Mouse (Mus musculus) activated CD4-positive, CD25-positive, alpha-beta regulatory T cell, adult 4 months (primary cell): ENCODE measurements around the gene Habp4. TPM values are rescaled to one million over a fixed set of nuclear protein-coding genes. Genes with fewer than 3 reads are reported as not detected.

ENCODE experiments used
- polyA plus RNA-seq, 2 experiments: library from polyadenylated mRNA; unstranded; fragments of 100-300 nt; shearing (Covaris generic); gene quantifications; one replicate each; pipeline ENCODE4 v1.2.1; 2017

The Habp4 gene
- polyA plus RNA-seq, 2 experiments from 2014 or later: 1.8 to 5.1 TPM

Other genes starting within 250 kb of the Habp4 start
- gene Hsd17b3, start 72.6 kb upstream of the Habp4 start, polyA plus RNA-seq: not detected
- 10 to 100 TPM; 29.7 to 47.5 TPM for gene Slc35d2, start 32.5 kb upstream of the Habp4 start, polyA plus RNA-seq
- 10 to 100 TPM; 10.7 to 16.1 TPM for gene Zfp367, start 8.6 kb upstream of the Habp4 start, polyA plus RNA-seq
- gene Cdc14b, start 113.5 kb downstream of the Habp4 start, polyA plus RNA-seq: 10 to 100 TPM; 10.3 to 10.4 TPM
- gene Aaed1, start 150.9 kb downstream of the Habp4 start, polyA plus RNA-seq: 10 to 100 TPM in 1 of 2 experiments, 1 to 10 TPM in 1; 9.0 to 13.8 TPM
- 1 to 10 TPM; 3.8 to 4.2 TPM for gene Ctsl, start 209.1 kb downstream of the Habp4 start, polyA plus RNA-seq